ENCODE assay signal across 16 mouse cellular contexts in the genomic region with DNA sequence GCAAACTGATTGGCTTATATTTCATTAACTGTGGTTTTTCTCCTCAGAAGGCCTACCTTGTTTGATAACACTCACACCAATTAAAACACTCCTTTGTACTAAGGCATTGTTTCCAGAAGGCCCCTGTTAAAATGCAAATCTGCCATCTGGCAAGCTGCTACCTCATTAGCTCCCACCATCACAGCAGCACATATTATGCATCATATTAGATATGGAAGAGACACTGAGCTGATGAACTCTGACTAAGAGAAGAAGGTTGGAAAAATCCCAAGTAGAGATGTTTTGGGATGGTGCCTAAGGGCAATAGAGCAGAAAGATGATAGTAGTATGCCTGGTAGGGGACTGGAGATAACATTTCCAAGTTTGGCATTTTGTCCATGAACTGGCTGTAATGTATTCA.
DNase-seq lines count a peak whose midpoint lies in the region; ATAC-seq and TF ChIP-seq lines count a peak whose summit lies in the region.
"Had no signal": no experiment of that assay in that cellular context is flagged by ENCODE, and none has a peak within 500 bp of the region (broad histone marks: within the 10 kb centered on the region; RNA-seq: fewer than 3 reads in every experiment).

No protein-coding gene starts in this region.

- no peak overlapping the region for H3K9ac ChIP-seq in neural tube, embryonic 12.5 days
- no peak overlapping the region for H3K9ac ChIP-seq in forebrain, embryonic 14.5 days (ENCODE audit: low read length)
- H3K9ac ChIP-seq in hindbrain, postnatal 0 days (replicated peaks; ENCODE audit: low read length): no peak overlapping the region
- H3K9ac ChIP-seq: embryonic facial prominence, embryonic 15.5 days had no signal

- no peak overlapping the region for H3K4me3 ChIP-seq in neural tube, embryonic 12.5 days
- H3K4me3 ChIP-seq in forebrain, embryonic 14.5 days (ENCODE audit: low read depth, low read length): no peak overlapping the region
- H3K4me3 ChIP-seq in hindbrain, postnatal 0 days (ENCODE audit: low read length): no peak overlapping the region
- H3K4me3 ChIP-seq: embryonic facial prominence, embryonic 15.5 days had no signal

- no peak overlapping the region for H3K4me2 ChIP-seq in neural tube, embryonic 12.5 days (replicated peaks)
- no peak overlapping the region for H3K4me2 ChIP-seq in forebrain, embryonic 14.5 days (ENCODE audit: low read length)
- no peak overlapping the region for H3K4me2 ChIP-seq in hindbrain, postnatal 0 days (ENCODE audit: low read depth, low read length)
- H3K4me2 ChIP-seq: embryonic facial prominence, embryonic 15.5 days had no signal

- ATAC-seq in neural tube, embryonic 12.5 days (ENCODE audit: low FRiP score, low read depth): peak; percentile 70
- peak; percentile 95 for ATAC-seq in forebrain, embryonic 14.5 days
- ATAC-seq in hindbrain, postnatal 0 days: peak; percentile 89

- DNase-seq in neural tube, embryonic 10.5 days (ENCODE audit: extremely low spot score, low spot score): no peak
- DNase-seq in forebrain, embryonic 14.5 days (ENCODE audit: low spot score): peak; percentile 77
- peak; percentile 79 for DNase-seq in hindbrain, postnatal 0 days (ENCODE audit: low spot score)
- no peak for DNase-seq in right cerebral cortex, adult 18-20 months
- DNase-seq in adrenal gland, postnatal 36 days: no peak
- no peak for DNase-seq in lung, postnatal 10 days
- DNase-seq: adrenal gland, postnatal 25 days; cerebellum, adult 11-12 months; heart, adult 11 months; kidney, adult 18-20 months; kidney, postnatal 25 days; liver; lung, adult 2 months; thymus, adult 2 months had no signal

- H3K36me3 ChIP-seq in neural tube, embryonic 12.5 days: no peaks in the 10 kb centered on the region
- no peaks in the 10 kb centered on the region for H3K36me3 ChIP-seq in forebrain, embryonic 14.5 days (ENCODE audit: control insufficient read depth, insufficient read depth, low read length)
- no peaks in the 10 kb centered on the region for H3K36me3 ChIP-seq in hindbrain, postnatal 0 days (ENCODE audit: insufficient read depth, low read length)
- H3K36me3 ChIP-seq: embryonic facial prominence, embryonic 15.5 days had no signal

- H3K27ac ChIP-seq in neural tube, embryonic 12.5 days: no peak overlapping the region
- no peak overlapping the region for H3K27ac ChIP-seq in forebrain, embryonic 14.5 days (ENCODE audit: low read depth, low read length)
- no peak overlapping the region for H3K27ac ChIP-seq in hindbrain, postnatal 0 days
- H3K27ac ChIP-seq: embryonic facial prominence, embryonic 15.5 days had no signal

- no peaks in the 10 kb centered on the region for H3K27me3 ChIP-seq in neural tube, embryonic 12.5 days (replicated peaks)
- no peaks in the 10 kb centered on the region for H3K27me3 ChIP-seq in forebrain, embryonic 14.5 days (replicated peaks; ENCODE audit: control insufficient read depth, insufficient read depth, low read length)
- no peaks in the 10 kb centered on the region for H3K27me3 ChIP-seq in hindbrain, postnatal 0 days (ENCODE audit: insufficient read depth, low read length)
- H3K27me3 ChIP-seq: embryonic facial prominence, embryonic 15.5 days had no signal

- H3K4me1 ChIP-seq in neural tube, embryonic 12.5 days: no peaks in the 10 kb centered on the region
- H3K4me1 ChIP-seq in forebrain, embryonic 14.5 days (ENCODE audit: control insufficient read depth, insufficient read depth, low read length): no peaks in the 10 kb centered on the region
- no peaks in the 10 kb centered on the region for H3K4me1 ChIP-seq in hindbrain, postnatal 0 days (ENCODE audit: insufficient read depth, low read length)
- H3K4me1 ChIP-seq: embryonic facial prominence, embryonic 15.5 days had no signal

- TF ChIP-seq CTCF in hindbrain, postnatal 0 days (IDR thresholded peaks at IDR 0.05; ENCODE audit: low read depth): no peak

- H3K9me3 ChIP-seq in neural tube, embryonic 12.5 days: no peaks in the 10 kb centered on the region
- no peaks in the 10 kb centered on the region for H3K9me3 ChIP-seq in forebrain, embryonic 14.5 days (replicated peaks; ENCODE audit: control insufficient read depth, low read length)
- H3K9me3 ChIP-seq in hindbrain, postnatal 0 days (ENCODE audit: low read length): no peaks in the 10 kb centered on the region
- H3K9me3 ChIP-seq: embryonic facial prominence, embryonic 15.5 days had no signal

Comparison
In these comparisons a context has a peak if more than half of its experiments do, and no peak if none do; other contexts are left out.
1. DNase-seq: peak in forebrain, embryonic 14.5 days (single experiment) and hindbrain, postnatal 0 days (single experiment); none in neural tube, embryonic 10.5 days (single experiment), right cerebral cortex, adult 18-20 months (single experiment), adrenal gland, postnatal 36 days (0 of 2) and lung, postnatal 10 days (single experiment).
2. Peak in every context shown above with its lines, with median percentiles within 50 percentile points of each other: ATAC-seq.